Mouse (Mus musculus): ENCODE data around the gene Shld2.

GRCm38 (mm10) chr14:34313612-34314011 is 3.3 kb upstream of the Shld2 start:
- no peak for TF ChIP-seq MAX (IDR thresholded peaks at IDR 0.05)
- no peak for TF ChIP-seq MYOG (IDR thresholded peaks at IDR 0.05; ENCODE audit: control insufficient read depth, extremely low read depth, insufficient read length)
- TF ChIP-seq MYOD1 (IDR thresholded peaks at IDR 0.05; ENCODE audit: control insufficient read depth, insufficient read length, low read depth): no peak
